Mouse (Mus musculus) brain, adult 2 months (tissue): ENCODE results near the gene Ankrd26.

ENCODE experiments used
- DNase-seq: peaks from one replicate; pipeline ENCODE4 v3.0.0; 2011; ENCODE audit warnings: low read depth, low spot score

Gene Ankrd26

GRCm38 (mm10) chr6:118478957-118479708 lies 82.9 kb downstream of the Ankrd26 start, which contains the start of gene Zfp9:
Gene Zfp9, minus strand, starts transcription at chr6:118479320.
- peak; percentile 96 for DNase-seq

- peak; percentile 43 for DNase-seq
These were observed 83.9 kb downstream of the Ankrd26 start for GRCm38 (mm10) chr6:118477875-118478785.

GRCm38 (mm10) chr6:118462069-118462705 lies 99.8 kb downstream of the Ankrd26 start:
- no peak for DNase-seq

GRCm38 (mm10) chr6:118457726-118458125 lies 104.3 kb downstream of the Ankrd26 start:
- DNase-seq, result no peak

- DNase-seq, result peak; percentile 98
These were observed 106.9 kb downstream of the Ankrd26 start, which contains the start of gene Zfp248 for GRCm38 (mm10) chr6:118455042-118455631. Gene Zfp248, minus strand, starts transcription at chr6:118455528.

GRCm38 (mm10) chr6:118454452-118454851 lies 107.6 kb downstream of the Ankrd26 start:
- DNase-seq, result peak; percentile 44
